Comparison of ENCODE assay signal across 8 mouse cellular contexts in genomic region chr17:52602093-52602780, GRCm38 (mm10). TPM values are rescaled to one million over a fixed set of nuclear protein-coding genes. Genes with fewer than 3 reads are reported as not detected.
DNase-seq lines count a peak whose midpoint lies in the region; ATAC-seq and TF ChIP-seq lines count a peak whose summit lies in the region.

Kcnh8 (plus strand) TSS chr17:52602709.

- TF ChIP-seq POLR2A in kidney, adult 2 months (IDR thresholded peaks at IDR 0.05; ENCODE audit: low read depth, low read length) = no peak

- peak; percentile 52 for ATAC-seq in kidney, embryonic 15.5 days (replicated peaks; ENCODE audit: low FRiP score)
- peak; percentile 70 for ATAC-seq in embryonic facial prominence, embryonic 15.5 days (ENCODE audit: insufficient number of reproducible peaks, low FRiP score, low TSS enrichment, low read depth)
- ATAC-seq in neural tube, embryonic 14.5 days (ENCODE audit: low read depth) = peak; percentile 55
- no peak for ATAC-seq in activated CD4-positive, CD25-positive, alpha-beta regulatory T cell, adult 4 months

- under 1% methylated on average over 40 of the region's 40 CpGs for WGBS in kidney, embryonic 15.5 days
- WGBS in kidney, adult 2 months = 2% methylated on average over 40 of the region's 40 CpGs
- 1% methylated on average over 40 of the region's 40 CpGs for WGBS in embryonic facial prominence, embryonic 15.5 days
- under 1% methylated on average over 40 of the region's 40 CpGs for WGBS in neural tube, embryonic 14.5 days

- no peaks in the 10 kb centered on the region for H3K9me3 ChIP-seq in kidney, embryonic 15.5 days (replicated peaks)
- no peaks in the 10 kb centered on the region for H3K9me3 ChIP-seq in embryonic facial prominence, embryonic 15.5 days (replicated peaks)
- no peaks in the 10 kb centered on the region for H3K9me3 ChIP-seq in neural tube, embryonic 14.5 days (ENCODE audit: control insufficient read depth, low read length)

- H3K9ac ChIP-seq in kidney, embryonic 15.5 days = peak within 1 kb of the TSS; percentile 27; the same call in 1 of the 2 replicates
- no peak within 1 kb of the TSS for H3K9ac ChIP-seq in embryonic facial prominence, embryonic 15.5 days
- H3K9ac ChIP-seq in neural tube, embryonic 14.5 days (replicated peaks; ENCODE audit: low read depth, low read length) = peak within 1 kb of the TSS; percentile 95

- no peak for DNase-seq in kidney, adult 2 months
- DNase-seq in T-cell, adult 2 months (ENCODE audit: low spot score) = peak; percentile 8
- DNase-seq in left cerebral cortex, postnatal 4 days = peak; percentile 64
- no peak for DNase-seq in testis, postnatal 10 days (ENCODE audit: low spot score)

- peak within 1 kb of the TSS; percentile 49 for H3K4me3 ChIP-seq in kidney, embryonic 15.5 days (replicated peaks)
- no peak within 1 kb of the TSS for H3K4me3 ChIP-seq in kidney, adult 2 months (ENCODE audit: insufficient read depth, low read depth, low read length)
- H3K4me3 ChIP-seq in embryonic facial prominence, embryonic 15.5 days (replicated peaks) = peak within 1 kb of the TSS; percentile 41
- peak within 1 kb of the TSS; percentile 66 for H3K4me3 ChIP-seq in neural tube, embryonic 14.5 days (ENCODE audit: low read depth, low read length)

- no peak for TF ChIP-seq CTCF in kidney, adult 2 months (conservative IDR thresholded peaks at IDR 0.05; ENCODE audit: insufficient read depth, insufficient read length, low read depth, low read length)

- peaks cover 10% of the 10 kb centered on the region for H3K4me1 ChIP-seq in kidney, embryonic 15.5 days
- no peaks in the 10 kb centered on the region for H3K4me1 ChIP-seq in kidney, adult 2 months (ENCODE audit: control insufficient read depth, insufficient read depth, low read length)
- peaks cover 14% of the 10 kb centered on the region for H3K4me1 ChIP-seq in embryonic facial prominence, embryonic 15.5 days
- no peaks in the 10 kb centered on the region for H3K4me1 ChIP-seq in neural tube, embryonic 14.5 days (ENCODE audit: control insufficient read depth, insufficient read depth, low read length)

- peak within 1 kb of the TSS; percentile 74; the same call in 1 of the 2 replicates for H3K27ac ChIP-seq in kidney, embryonic 15.5 days
- no peak within 1 kb of the TSS for H3K27ac ChIP-seq in kidney, adult 2 months (ENCODE audit: insufficient read depth, low read depth, low read length)
- no peak within 1 kb of the TSS for H3K27ac ChIP-seq in embryonic facial prominence, embryonic 15.5 days (replicated peaks)
- H3K27ac ChIP-seq in neural tube, embryonic 14.5 days (ENCODE audit: low read depth, low read length) = peak within 1 kb of the TSS; percentile 91

- H3K27me3 ChIP-seq in kidney, embryonic 15.5 days = peaks cover 31% of the 10 kb centered on the region
- peaks cover 2% of the 10 kb centered on the region; the same call in 1 of the 2 replicates for H3K27me3 ChIP-seq in kidney, adult 2 months (replicated peaks; ENCODE audit: control insufficient read depth, insufficient read depth, low read length)
- H3K27me3 ChIP-seq in embryonic facial prominence, embryonic 15.5 days = peaks cover 30% of the 10 kb centered on the region
- H3K27me3 ChIP-seq in neural tube, embryonic 14.5 days (ENCODE audit: control insufficient read depth, insufficient read depth, low read length) = no peaks in the 10 kb centered on the region

- no peaks in the 10 kb centered on the region for H3K36me3 ChIP-seq in kidney, embryonic 15.5 days
- H3K36me3 ChIP-seq in kidney, adult 2 months (ENCODE audit: control insufficient read depth, insufficient read depth, low read length) = no peaks in the 10 kb centered on the region
- H3K36me3 ChIP-seq in embryonic facial prominence, embryonic 15.5 days = no peaks in the 10 kb centered on the region
- no peaks in the 10 kb centered on the region for H3K36me3 ChIP-seq in neural tube, embryonic 14.5 days (ENCODE audit: control insufficient read depth, insufficient read depth, low read length)

- H3K4me2 ChIP-seq in kidney, embryonic 15.5 days = peak within 1 kb of the TSS; percentile 73
- peak within 1 kb of the TSS; percentile 71 for H3K4me2 ChIP-seq in embryonic facial prominence, embryonic 15.5 days (replicated peaks)
- H3K4me2 ChIP-seq in neural tube, embryonic 14.5 days (ENCODE audit: low read depth, low read length) = peak within 1 kb of the TSS; percentile 96

- intact Hi-C loops in left cerebral cortex, postnatal 4 days (cut with DNase I) = no loop called here

RNA-seq across cellular contexts. Expression of gene Kcnh8, which starts in this region (rescaled TPM):
- 0.44 and 0.78 TPM in 2 replicates for polyA plus RNA-seq in kidney, embryonic 15.5 days (2015; fragmentation: Nextera tagmentation; extraction: Ambion mirVana)
- 0.08 TPM in 1 of 2 replicates, not detected in the other for polyA plus RNA-seq in kidney, adult 2 months (2012; rRNA removed)
- 0.83 and 0.87 TPM in 2 replicates for polyA plus RNA-seq in embryonic facial prominence, embryonic 15.5 days (2015; fragmentation: Nextera tagmentation; extraction: Ambion mirVana)
- 1 to 10 TPM; 3.6 to 3.7 TPM for total RNA-seq in left cerebral cortex, postnatal 4 days (2021)
- 5.5 and 6.4 TPM in 2 replicates for polyA plus RNA-seq in neural tube, embryonic 14.5 days (2014; fragmentation: Nextera tagmentation; extraction: Ambion mirVana)
- under 1 TPM in 1 of 2 experiments, not detected in 1; 0.13 TPM for polyA plus RNA-seq in activated CD4-positive, CD25-positive, alpha-beta regulatory T cell, adult 4 months (2017; shearing (Covaris generic))

Comparison
In these comparisons a context has a peak if more than half of its experiments do, and no peak if none do; other contexts are left out.
1. Peak in ATAC-seq, H3K4me3 ChIP-seq, H3K27ac ChIP-seq, H3K9ac ChIP-seq and H3K4me2 ChIP-seq in kidney, embryonic 15.5 days; RNA of the gene not detected or under 1 TPM.
2. Peak in ATAC-seq, H3K4me3 ChIP-seq and H3K4me2 ChIP-seq in embryonic facial prominence, embryonic 15.5 days; RNA of the gene not detected or under 1 TPM.
3. DNase-seq: peak in T-cell, adult 2 months (single experiment) and left cerebral cortex, postnatal 4 days (single experiment); none in kidney, adult 2 months (single experiment) and testis, postnatal 10 days (single experiment).
4. Peak in every context shown above with its lines, with median percentiles within 50 percentile points of each other: H3K4me2 ChIP-seq.